In the genomic region with DNA sequence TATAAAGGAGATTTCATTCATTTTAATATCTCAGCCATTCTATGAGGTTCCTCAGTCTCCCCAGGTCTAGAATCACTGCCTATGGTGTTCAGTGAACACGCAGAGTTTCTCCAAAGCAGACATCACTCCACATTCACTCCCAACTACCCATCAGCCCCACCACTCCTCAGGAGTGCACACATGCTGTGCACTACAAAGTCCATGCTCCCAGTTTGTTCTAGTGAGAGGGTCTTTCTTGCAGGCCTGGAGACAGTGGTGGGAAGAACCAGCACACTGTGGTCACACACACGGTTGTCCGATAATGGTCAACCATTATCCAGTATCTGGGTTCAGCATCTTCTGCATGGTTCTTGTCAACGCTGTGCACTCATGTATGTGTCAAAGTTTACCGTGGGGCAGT, we compare ENCODE assay signal across 38 mouse cellular contexts. TPM values are rescaled to one million over a fixed set of nuclear protein-coding genes. Genes with fewer than 3 reads are reported as not detected.
"Had no signal": no experiment of that assay in that cellular context is flagged by ENCODE, and none has a peak within 500 bp of the region (broad histone marks: within the 10 kb centered on the region; RNA-seq: fewer than 3 reads in every experiment).

No protein-coding gene starts in this region.

- H3K27me3 ChIP-seq: embryonic facial prominence, embryonic 12.5 days; embryonic facial prominence, embryonic 13.5 days; embryonic facial prominence, embryonic 15.5 days; forebrain, embryonic 12.5 days; forebrain, embryonic 13.5 days; forebrain, embryonic 15.5 days had no signal

- H3K9ac ChIP-seq: embryonic facial prominence, embryonic 12.5 days; embryonic facial prominence, embryonic 13.5 days; embryonic facial prominence, embryonic 15.5 days; forebrain, embryonic 12.5 days; forebrain, embryonic 13.5 days; forebrain, embryonic 15.5 days; forebrain, postnatal 0 days had no signal

- H3K4me1 ChIP-seq: embryonic facial prominence, embryonic 12.5 days; embryonic facial prominence, embryonic 13.5 days; embryonic facial prominence, embryonic 15.5 days; forebrain, embryonic 12.5 days; forebrain, embryonic 13.5 days; forebrain, embryonic 15.5 days had no signal

- ATAC-seq: forebrain, embryonic 13.5 days; forebrain, embryonic 14.5 days; forebrain, embryonic 15.5 days; forebrain, embryonic 16.5 days; forebrain, postnatal 0 days had no signal

- DNase-seq: cerebellum, adult 2 months; cerebellum, adult 8-10 months; cerebellum, adult 9-10 months; cerebellum, adult 9-11 months; cerebellum, postnatal 10 days; cerebellum, postnatal 14 days; cerebellum, postnatal 25 days; cerebellum, postnatal 36 days; embryo, embryonic 11 days; forebrain, postnatal 0 days; gastrocnemius, adult 2 months; gastrocnemius, postnatal 10 days; gastrocnemius, postnatal 14 days; gastrocnemius, postnatal 25 days; gastrocnemius, postnatal 36 days; heart, adult 2 months had no signal

- H3K36me3 ChIP-seq: embryonic facial prominence, embryonic 10.5 days; embryonic facial prominence, embryonic 12.5 days; embryonic facial prominence, embryonic 13.5 days; embryonic facial prominence, embryonic 15.5 days; forebrain, embryonic 12.5 days; forebrain, embryonic 15.5 days had no signal

- H3K4me2 ChIP-seq: embryonic facial prominence, embryonic 12.5 days; embryonic facial prominence, embryonic 13.5 days; embryonic facial prominence, embryonic 15.5 days; forebrain, embryonic 12.5 days; forebrain, embryonic 13.5 days; forebrain, embryonic 15.5 days; heart, embryonic 11.5 days had no signal

- H3K9me3 ChIP-seq: embryonic facial prominence, embryonic 10.5 days; embryonic facial prominence, embryonic 12.5 days; embryonic facial prominence, embryonic 13.5 days; embryonic facial prominence, embryonic 15.5 days; forebrain, embryonic 12.5 days; forebrain, embryonic 13.5 days; forebrain, embryonic 15.5 days had no signal

- H3K27ac ChIP-seq: embryonic facial prominence, embryonic 10.5 days; embryonic facial prominence, embryonic 12.5 days; embryonic facial prominence, embryonic 13.5 days; embryonic facial prominence, embryonic 15.5 days; forebrain, embryonic 12.5 days; forebrain, embryonic 13.5 days; forebrain, embryonic 15.5 days; gastrocnemius, adult 2 months; heart, adult 2 months had no signal

- H3K4me3 ChIP-seq: embryonic facial prominence, embryonic 10.5 days; embryonic facial prominence, embryonic 12.5 days; embryonic facial prominence, embryonic 13.5 days; embryonic facial prominence, embryonic 15.5 days; erythroblast, embryonic 14.5 days; forebrain, embryonic 12.5 days; forebrain, embryonic 13.5 days; forebrain, embryonic 15.5 days; gastrocnemius, adult 2 months; heart, adult 2 months had no signal

RNA-seq across cellular contexts. Expression of gene Oas1a, which starts 5.3 kb away (rescaled TPM):
- total RNA-seq: gastrocnemius, adult 8-10 months; gastrocnemius, postnatal 10 days; gastrocnemius, postnatal 14 days had no signal
- polyA plus RNA-seq: erythroblast, embryonic 14.5 days had no signal

RNA-seq across cellular contexts. Expression of gene Oas1d, which starts 12.3 kb away (rescaled TPM):
- total RNA-seq: common myeloid progenitor, adult 5-6 weeks; gastrocnemius, adult 18-20 months; gastrocnemius, adult 2 months; gastrocnemius, adult 8-10 months; gastrocnemius, postnatal 10 days; gastrocnemius, postnatal 14 days; gastrocnemius, postnatal 25 days; gastrocnemius, postnatal 36 days; gastrocnemius, postnatal 4 days; granulocyte monocyte progenitor cell, adult 5-6 weeks; heart, adult 2 months; heart, adult 8-10 months had no signal
- polyA plus RNA-seq: cerebellum, adult 2 months; cortical plate, adult 2 months; embryonic facial prominence, embryonic 10.5 days; embryonic facial prominence, embryonic 11.5 days; embryonic facial prominence, embryonic 12.5 days; embryonic facial prominence, embryonic 13.5 days; embryonic facial prominence, embryonic 14.5 days; embryonic facial prominence, embryonic 15.5 days; erythroblast, embryonic 14.5 days; forebrain, embryonic 12.5 days; forebrain, embryonic 13.5 days; forebrain, embryonic 15.5 days; forebrain, embryonic 16.5 days; gonadal fat pad, adult 2 months; heart, adult 2 months; heart, embryonic 11.5 days had no signal

RNA-seq across cellular contexts. Expression of gene Oas1g, which starts 14.6 kb away (rescaled TPM):
- total RNA-seq: gastrocnemius, adult 18-20 months; gastrocnemius, adult 8-10 months; gastrocnemius, postnatal 10 days; gastrocnemius, postnatal 25 days; gastrocnemius, postnatal 4 days had no signal
- polyA plus RNA-seq: embryonic facial prominence, embryonic 10.5 days; embryonic facial prominence, embryonic 11.5 days; erythroblast, embryonic 14.5 days; forebrain, embryonic 12.5 days; forebrain, embryonic 14.5 days; forebrain, embryonic 16.5 days; heart, embryonic 11.5 days had no signal

RNA-seq across cellular contexts. Expression of gene Oas1h, which starts 40.8 kb away (rescaled TPM):
- total RNA-seq: common myeloid progenitor, adult 5-6 weeks; forebrain, postnatal 0 days; gastrocnemius, adult 18-20 months; gastrocnemius, adult 2 months; gastrocnemius, adult 8-10 months; gastrocnemius, postnatal 10 days; gastrocnemius, postnatal 14 days; gastrocnemius, postnatal 25 days; gastrocnemius, postnatal 36 days; gastrocnemius, postnatal 4 days; granulocyte monocyte progenitor cell, adult 5-6 weeks; heart, adult 2 months; heart, adult 8-10 months had no signal
- polyA plus RNA-seq: cerebellum, adult 2 months; cortical plate, adult 2 months; embryonic facial prominence, embryonic 10.5 days; embryonic facial prominence, embryonic 11.5 days; embryonic facial prominence, embryonic 12.5 days; embryonic facial prominence, embryonic 13.5 days; embryonic facial prominence, embryonic 14.5 days; embryonic facial prominence, embryonic 15.5 days; erythroblast, embryonic 14.5 days; forebrain, embryonic 12.5 days; forebrain, embryonic 13.5 days; forebrain, embryonic 14.5 days; forebrain, embryonic 15.5 days; forebrain, embryonic 16.5 days; forebrain, postnatal 0 days; frontal cortex, adult 2 months; gonadal fat pad, adult 2 months; heart, adult 2 months; heart, embryonic 11.5 days had no signal

RNA-seq across cellular contexts. Expression of gene Oas1f, which starts 54.9 kb away (rescaled TPM):
- total RNA-seq: common myeloid progenitor, adult 5-6 weeks; forebrain, postnatal 0 days; gastrocnemius, adult 18-20 months; gastrocnemius, adult 2 months; gastrocnemius, adult 8-10 months; gastrocnemius, postnatal 10 days; gastrocnemius, postnatal 14 days; gastrocnemius, postnatal 25 days; gastrocnemius, postnatal 36 days; gastrocnemius, postnatal 4 days; granulocyte monocyte progenitor cell, adult 5-6 weeks; heart, adult 2 months; heart, adult 8-10 months had no signal
- polyA plus RNA-seq: cerebellum, adult 2 months; cortical plate, adult 2 months; embryonic facial prominence, embryonic 10.5 days; embryonic facial prominence, embryonic 11.5 days; embryonic facial prominence, embryonic 12.5 days; embryonic facial prominence, embryonic 13.5 days; erythroblast, embryonic 14.5 days; forebrain, embryonic 12.5 days; forebrain, embryonic 13.5 days; forebrain, embryonic 14.5 days; forebrain, embryonic 15.5 days; forebrain, embryonic 16.5 days; forebrain, postnatal 0 days; frontal cortex, adult 2 months; gonadal fat pad, adult 2 months; heart, adult 2 months; heart, embryonic 11.5 days had no signal
